Mouse (Mus musculus) spleen, postnatal 4 days (tissue): ENCODE data around the gene Rhbdd3.
A peak's percentile ranks its signal among the peaks of the same experiment; 100 is the strongest.
"Not testable (repeated sequence)": the region's sequence is repeated elsewhere in the genome, so short reads cannot be mapped to it uniquely, and the experiment has no call there.

Source experiments
- DNase-seq, 2 experiments: peaks; one replicate each; pipeline ENCODE4 v3.0.0; 2022; ENCODE audit warnings: low spot score in 2 of 2

Rhbdd3 gene

DNA sequence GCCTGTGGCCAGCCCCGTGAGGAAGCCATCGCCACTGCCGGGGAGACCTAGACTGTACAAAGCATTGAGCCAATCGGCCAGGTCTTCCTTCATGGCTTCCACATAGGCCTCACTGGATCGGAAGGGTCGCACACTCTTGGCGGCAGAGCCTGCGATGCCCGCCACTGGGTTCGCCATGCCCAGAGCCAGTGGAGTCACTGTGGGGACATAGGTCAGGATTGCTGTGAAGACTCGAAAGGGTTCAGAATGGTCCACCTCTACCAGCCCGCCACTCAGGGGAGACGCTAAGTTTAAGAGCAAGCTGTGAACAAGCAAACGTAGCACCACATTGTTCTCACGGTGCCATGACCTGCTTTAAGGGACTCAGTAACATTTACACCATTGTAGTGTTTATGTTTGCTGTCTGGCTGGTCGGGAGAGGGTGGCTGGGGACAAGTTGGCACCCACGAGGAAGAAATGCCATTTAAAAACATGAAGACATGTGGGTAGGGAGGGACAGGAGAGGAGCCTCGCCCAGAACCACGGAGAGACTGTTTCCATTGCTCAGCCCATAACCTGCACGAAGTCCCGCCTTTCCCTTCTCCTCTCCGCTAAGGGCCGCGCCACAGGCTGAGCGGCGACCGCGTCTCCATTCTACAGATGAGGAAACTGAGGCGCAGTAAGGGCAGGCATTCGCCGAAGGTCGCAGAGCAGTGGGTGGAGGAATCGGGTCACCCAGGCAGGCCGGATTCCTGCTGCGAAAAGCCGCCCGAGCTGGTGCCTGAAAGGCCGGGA, 34.3 kb upstream of the Rhbdd3 start:
- DNase-seq: no peak

DNA sequence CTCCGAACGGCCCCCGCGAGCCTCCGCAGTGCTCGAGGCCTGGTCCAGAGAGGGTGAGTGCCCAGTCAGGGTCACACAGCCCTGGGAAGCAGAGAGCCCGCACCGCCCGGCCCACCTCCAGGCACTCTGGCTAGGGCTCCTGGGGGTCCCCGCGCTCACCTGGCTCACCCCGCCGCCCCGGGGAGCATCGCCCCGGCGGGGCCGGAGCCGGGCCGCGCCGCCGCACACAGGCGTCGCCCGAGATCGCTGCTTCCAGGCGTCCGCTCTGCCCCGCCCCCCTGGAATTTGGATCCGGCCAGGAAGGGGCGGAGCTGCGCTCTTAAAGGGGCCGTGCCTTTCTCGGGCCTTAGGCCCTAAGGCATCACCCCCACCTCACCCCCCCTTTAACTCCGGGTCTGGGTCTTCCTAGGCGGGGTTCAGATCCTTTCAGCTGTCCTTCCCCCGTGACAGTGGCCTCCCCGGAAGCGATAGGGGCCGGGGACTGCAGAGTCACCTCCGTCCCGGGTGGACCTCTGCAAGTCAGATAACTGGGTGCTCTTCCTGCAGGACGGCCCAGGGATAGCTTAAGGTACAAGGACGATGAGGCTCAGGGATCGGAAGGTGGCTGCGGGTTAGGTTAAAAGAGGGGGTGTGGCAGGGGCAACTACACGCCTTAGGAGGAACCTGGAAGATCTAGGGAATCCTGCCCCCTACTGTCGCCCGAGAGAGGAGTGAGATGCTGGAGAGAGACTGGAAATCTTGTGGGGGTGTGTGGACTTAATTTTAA, 33.5 kb upstream of the Rhbdd3 start, which contains the start of gene Gas2l1:
Gene Gas2l1 (minus strand): TSS at position 272 of the 766 bp plus-strand sequence.
- DNase-seq: peak; percentile 80 to 86

DNA sequence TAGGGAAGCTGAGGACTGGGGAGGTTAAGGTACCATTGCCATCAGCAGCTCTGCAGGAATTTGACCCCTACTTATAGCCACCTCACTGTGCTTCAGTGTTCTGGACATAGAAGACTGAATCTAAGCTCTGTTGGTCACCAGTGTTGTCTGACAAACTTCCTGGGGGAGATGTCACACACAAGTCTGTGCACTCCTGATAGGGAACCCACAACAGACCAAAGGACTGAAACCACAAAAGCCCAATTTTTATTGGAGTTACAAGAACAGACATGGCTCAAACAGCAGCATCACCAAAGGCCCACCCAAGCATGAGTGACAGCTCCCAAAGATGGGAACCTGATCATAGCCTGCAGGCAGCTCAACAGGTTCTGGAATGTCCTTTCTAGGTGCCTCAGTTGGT, 31.7 kb upstream of the Rhbdd3 start:
- DNase-seq: no peak

DNA sequence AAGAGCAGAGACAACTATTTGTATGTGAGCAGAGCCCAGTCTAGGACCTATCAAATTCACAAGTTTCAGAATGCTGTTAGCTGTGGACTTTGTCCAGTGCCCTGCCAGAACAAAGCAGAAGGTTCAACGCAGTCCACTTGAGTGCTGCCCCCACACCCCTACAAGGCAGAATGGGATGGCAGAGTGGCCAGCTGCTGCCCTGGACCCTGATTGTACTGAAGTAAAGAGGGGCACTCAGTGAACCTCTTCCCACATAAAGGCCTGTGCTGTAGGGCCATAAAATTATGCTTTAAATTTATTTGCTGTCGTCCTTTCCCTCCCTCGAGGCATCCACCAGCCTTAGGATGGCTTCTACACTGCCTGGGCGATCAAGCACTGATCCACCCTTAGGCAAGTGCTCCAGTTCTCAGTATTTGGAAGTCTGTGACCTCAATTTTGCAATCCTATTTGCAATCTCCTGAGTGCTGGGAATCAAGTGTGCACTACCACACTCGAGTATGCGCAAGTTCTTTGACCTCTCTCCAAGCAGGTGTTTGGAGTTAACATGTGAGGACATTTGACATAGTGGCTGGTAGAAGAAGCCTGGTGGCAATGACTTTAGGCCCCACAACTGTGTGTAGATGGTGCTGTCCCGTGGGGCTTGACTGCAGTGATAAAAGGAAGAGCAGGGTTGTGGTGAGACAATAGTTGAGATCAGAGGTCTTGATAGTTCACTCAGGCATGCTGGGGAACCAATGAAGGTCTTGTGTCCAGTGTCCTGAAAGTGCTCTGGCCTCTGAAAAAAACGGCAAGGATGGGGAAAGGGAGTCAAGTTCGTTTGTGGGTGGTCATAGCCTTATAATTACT, 30.4 kb upstream of the Rhbdd3 start:
- no peak for DNase-seq

DNA sequence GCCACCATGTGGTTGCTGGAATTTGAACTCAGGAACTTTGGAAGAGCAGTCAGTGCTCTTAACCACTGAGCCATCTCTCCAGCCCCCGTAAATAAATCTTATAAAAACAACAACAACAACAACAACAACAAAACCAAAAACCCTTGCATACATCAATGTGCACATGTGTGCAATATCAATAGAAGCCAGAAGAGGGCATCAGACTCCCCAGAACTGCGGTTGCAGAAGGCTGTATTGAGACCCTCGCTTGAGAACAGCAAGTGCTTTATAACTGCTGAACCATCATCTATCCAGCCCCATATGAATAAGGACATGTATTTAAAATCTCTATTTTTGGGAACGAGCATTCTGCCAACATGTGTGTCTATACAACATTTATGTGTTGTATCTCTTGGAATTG, 23.8 kb upstream of the Rhbdd3 start:
- DNase-seq: no peak

DNA sequence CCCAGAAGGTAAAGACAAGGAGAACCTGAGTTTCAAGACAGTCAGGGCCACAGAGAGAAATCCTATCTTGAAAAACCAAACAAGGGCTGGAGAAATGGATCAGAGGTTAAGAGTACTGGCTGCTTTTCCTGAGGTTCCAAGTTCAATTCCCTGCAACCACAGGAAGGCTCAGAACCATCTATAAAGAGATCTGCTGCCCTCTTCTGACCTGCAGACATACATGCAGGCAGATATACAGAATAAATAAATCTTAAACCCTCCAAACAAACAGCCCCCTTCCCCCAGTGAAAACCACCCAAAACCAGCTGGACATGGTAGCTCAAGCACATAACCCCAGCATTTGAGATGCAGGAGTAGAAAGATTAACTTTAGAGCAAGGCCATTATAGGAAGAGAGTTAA, 23.0 kb upstream of the Rhbdd3 start:
- no peak for DNase-seq

DNA sequence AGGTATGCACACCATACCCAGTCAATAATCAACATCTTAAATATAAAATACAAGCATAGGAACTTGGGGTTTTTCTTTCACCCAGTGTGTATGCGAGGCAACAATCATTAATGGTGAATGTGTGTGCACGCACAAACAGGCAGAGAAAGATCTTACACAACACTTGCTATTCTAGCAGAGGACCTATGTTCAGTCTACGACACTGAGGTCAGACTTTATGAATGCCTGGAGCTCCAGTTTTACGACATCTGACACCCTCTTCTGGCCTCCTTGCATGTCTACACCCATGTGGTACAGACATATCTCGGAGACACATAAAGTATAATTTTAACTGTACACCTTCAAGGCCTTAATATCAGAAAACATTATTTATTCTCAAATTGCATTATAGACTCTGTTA, 21.9 kb upstream of the Rhbdd3 start:
- not testable (repeated sequence) for DNase-seq

DNA sequence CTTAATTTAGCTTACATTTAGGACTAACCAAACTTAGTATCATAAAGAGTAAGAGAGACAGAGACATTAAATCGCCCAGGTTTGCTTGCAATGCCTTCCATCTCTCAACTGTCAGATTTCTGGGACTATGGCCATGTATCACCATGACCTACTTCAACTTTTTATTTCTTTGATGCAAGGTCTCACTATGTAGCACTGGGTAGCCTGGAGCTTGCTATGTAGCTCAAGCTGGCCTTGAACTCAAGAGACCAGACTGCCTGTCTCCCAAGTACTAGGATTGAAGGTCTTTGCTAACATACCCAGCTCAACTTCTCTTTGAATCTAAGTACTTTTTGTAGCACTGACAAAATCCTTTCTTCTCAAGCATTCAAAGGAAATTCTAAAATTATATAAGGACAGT, 9.6 kb upstream of the Rhbdd3 start:
- DNase-seq: no peak

DNA sequence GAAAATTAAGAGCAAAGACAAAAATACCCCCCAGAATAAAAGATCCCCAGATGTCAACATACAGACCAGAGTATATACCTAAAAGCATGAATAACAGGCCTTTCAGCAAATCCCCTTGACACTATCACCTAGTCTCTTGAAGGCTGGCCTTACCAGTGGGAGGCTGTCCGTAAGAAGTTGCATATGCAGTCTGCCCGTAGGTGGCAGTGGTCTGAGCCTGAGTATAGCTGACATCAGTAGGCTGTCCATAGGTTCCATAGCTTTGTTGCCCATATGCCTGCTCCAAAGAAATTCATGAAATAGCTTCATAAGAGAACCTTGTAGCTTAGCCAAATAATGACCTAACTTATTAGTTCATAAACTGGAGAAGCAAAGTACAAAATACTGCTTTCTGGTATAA, 7.0 kb upstream of the Rhbdd3 start:
- no peak for DNase-seq

DNA sequence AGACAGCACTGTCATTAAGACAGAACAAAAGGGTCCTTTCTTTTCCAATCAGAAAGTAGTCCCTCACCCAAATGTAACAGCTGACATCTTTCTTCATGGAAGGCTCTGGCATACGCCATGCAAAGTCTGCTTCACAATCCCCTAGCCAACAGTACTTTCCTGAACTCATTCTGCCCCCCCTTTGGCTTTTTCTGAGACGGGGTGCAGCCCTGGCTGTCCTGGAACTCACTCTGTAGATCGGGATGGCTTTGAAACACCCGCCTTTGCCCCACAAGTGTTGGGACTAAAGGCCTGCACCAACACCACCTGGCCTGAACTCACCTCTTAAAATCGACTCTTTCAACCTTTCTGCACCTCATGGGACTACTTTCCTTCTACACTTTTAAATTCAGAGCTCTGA, 2.8 kb upstream of the Rhbdd3 start:
- DNase-seq: no peak

DNA sequence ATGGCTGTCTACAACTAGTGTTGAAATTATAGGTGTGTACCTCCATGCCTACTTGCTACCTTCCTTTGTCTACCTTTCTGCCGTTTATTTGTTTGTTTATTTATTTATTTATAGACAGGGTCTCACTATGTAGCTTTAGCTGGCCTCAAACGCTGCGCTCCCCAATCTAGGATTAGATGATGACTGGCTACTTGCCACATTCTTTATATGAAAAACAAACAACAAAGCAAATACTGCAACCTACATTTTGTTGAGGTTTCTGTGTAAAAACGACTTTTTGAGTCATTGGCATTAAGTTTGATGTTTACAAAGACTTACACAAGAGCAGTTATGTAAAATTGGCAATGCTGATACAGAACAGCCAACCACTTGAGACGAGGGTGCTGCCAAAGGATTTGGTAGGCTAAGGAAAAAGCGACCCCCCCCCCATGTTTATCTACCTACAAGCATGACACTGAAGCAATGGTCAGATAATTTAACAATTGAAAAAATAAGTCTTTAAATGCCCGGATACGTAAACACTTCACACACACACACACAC, 2.2 kb upstream of the Rhbdd3 start:
- DNase-seq: no peak

DNA sequence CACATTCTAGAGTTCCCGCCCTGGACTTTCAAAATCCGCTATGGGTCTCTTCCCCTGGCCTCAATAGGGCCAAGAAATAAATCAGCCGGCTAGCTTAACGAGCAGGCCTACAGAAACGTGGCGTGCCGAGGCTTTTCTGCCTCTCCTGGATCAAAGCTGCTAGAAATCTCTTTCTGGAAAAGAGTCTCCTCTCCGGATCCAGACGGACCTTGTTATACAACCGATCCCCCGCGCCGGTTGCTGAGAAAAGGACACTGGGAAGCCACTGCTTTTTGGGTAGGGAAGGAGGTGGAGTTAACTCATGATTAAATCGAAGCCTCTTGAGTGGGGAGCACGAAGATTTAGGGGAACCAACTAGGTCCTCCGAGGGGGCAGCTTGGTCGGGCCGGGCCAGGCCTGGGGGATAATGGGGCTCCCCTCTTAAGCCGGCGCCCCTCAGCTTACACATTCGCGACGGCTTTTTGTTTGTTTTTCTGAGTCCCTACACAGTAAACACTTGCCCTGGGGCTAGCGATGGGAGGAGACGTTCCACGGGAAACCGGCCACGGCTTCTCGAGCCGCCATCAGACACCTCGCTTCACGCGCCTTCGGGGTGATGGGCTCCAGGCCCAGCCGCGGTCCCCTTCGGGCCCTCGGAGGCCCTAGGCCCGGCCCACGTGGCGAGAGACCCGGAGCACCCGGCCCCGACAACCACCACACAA, 541 bp upstream of the Rhbdd3 start:
- DNase-seq: peak; percentile 54 to 79

DNA sequence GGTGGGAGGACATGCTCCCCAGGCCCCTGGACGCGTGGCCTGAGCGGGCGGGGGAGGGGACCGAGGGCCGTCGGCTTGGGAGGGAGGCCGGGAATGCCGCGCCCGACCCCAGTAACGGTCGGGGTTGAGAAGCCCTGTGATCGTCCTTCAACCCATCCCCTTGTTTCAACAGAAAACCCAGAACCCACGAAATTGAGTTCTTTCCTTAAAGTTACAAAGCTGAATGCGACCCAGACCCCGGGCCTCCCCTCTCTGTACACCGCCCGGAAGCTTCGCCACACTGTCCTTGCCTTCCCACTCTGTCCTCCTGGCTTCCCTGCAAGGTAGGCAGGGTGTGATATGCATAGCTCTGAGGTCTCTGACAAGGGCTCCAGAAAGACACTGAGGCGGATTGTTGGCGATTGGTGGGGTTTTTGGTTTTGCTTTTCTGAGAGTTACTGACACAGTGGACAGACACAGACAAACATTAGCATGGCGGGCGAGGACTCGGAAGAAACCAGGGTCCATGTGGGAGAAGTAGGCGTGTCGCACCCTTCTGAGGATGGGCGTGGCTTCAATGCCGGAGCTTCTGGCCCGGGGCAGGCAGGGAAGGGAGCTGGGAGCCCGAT, 954 bp downstream of the Rhbdd3 start:
- peak; percentile 84 to 88 for DNase-seq

DNA sequence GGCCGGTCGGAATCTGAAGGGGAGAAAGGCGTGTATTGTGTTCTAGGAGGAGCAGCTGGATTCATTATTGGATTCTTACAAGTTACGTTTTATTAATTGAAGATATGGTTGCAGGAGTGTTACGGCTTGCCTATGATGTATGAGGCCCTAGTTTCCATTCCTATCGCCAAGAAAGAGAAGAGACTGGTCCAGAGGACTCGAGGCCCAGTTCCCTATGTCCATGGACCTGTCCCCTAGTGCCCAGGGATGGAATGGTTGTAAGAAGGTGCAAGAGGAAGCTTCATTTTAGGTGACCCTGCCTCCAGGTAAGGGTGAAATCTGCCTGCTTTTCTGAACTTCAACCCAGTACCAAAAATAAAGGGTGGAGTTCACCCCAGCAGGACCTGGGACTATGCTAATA, 1.6 kb downstream of the Rhbdd3 start:
- DNase-seq: no peak

DNA sequence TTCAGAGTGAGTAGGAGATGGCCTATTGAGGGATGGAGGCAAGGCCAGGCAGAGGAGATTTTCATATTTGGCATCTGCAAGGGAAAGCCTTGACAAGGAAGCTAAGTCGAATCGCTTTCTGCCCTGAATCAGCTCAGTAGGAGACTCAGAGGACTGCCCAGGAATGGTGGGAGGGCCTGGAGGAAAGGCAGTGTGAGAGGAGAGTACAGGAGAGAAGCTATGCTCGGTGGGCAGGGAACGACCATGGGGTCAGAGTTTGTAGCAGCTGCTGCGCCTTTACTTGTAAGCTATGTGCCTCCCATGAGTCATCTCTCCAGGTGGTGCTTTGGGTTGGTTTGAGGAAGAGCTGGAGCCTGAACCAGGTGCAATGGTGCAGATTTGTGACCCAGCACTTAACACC, 2.1 kb downstream of the Rhbdd3 start:
- DNase-seq: no peak

DNA sequence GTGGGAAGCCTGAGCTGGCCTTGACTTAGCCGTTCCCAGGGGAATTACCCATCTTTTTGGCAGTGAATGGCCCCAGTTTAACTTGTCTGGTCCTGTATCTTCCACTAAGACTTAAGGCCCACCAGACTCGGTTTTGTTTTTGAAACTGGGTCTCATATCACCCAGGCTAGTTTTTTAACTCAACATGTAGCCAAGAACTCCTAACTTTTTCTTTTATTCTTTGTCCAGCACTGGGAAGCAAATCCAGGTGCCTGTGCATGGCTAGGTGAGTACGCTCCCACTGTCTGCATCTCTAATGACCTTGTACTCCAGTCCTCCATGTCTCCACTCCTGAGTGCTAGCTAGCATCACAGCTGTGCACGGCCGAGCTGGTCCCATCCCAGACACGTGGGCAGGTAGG, 2.9 kb downstream of the Rhbdd3 start:
- no peak for DNase-seq

DNA sequence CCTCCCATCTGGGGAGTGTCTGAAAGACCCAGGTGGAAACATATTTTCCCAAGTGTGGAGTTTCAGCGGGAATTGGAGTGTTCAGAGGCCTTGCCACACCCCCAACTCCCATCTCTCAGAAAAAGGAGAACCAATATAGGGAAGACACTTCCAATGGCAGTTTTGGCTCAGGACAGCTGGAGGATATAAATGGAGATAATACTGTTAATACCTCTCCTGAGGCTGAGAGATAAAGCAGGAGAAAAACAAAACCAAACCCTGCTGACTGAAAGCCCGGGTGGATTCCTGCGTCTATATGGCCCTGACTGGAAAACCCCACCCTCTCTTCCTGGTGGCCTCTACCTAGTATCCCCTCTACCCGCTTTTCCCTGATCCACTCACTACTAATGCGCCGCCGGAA, 3.7 kb downstream of the Rhbdd3 start:
- no peak for DNase-seq

DNA sequence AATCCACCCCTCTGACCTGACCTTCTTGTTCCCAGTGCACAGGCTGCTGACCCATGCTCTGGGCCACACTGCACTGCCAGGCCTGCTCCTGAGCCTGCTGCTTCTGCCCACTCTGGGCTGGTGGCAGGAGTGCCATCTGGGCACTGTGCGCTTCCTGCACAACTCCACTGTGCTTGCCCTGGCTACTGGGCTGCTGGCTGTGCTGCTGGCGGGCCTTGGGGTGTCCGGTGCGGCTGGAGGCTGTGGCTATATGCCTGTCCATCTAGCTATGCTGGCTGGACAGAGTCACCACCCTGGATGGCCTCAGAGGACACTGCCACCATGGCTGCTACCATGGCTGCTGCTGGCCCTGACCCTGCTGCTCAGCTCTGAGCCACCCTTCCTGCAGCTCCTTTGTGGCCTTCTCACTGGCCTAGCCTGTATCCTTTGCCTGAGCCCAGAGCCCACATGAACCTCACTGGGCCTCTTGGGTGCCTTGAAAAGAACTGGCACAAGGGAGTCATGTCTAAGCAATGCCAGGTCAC, 5.3 kb downstream of the Rhbdd3 start:
- DNase-seq: no peak

DNA sequence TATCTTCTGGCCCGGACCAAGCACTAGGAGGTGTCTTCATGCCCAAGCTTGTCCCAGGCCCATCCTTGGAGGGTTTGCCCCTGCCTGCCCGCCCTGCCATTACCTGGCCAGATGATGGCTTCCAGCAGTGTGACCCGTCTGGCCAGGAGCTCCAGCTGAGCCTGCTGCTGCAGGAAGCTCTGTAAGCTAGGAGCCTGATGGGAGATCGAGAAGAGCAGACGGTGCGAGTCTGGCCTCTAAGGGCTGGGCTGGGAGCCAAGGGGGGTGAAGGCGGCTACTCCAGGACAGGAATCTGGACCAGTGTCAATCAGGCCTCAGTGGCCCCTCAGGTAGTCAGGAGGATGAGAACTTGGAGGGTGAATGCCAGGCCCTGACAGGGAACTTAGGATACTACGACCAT, 10.7 kb downstream of the Rhbdd3 start:
- no peak for DNase-seq

DNA sequence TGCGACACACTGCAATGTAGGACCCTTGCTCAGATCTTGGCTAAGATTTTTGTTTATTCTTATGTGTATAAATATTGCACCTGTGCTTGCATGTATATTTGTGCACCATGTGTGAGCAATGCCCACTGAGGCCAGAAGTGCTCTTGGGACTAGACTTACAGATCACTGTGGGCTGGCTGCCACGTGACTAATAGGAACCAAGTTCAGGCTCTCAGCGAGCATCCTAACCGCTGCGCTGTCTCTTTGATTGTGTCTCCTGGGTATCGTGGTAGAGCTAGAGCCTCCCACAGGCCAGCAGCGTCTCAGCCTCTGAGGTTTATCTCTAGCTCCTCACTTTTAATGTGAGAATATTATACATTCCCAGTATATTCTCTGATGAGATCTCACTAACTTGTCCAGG, 14.9 kb downstream of the Rhbdd3 start:
- no peak for DNase-seq
